Mouse (Mus musculus) G1E (cell line): ENCODE data around the gene Cdh13.

ENCODE experiments used
- CTCF ChIP-seq: IDR thresholded peaks from 2 replicates; pipeline ENCODE4 v1.5.1; 2012; ENCODE audit warnings: low read depth, low read length, inconsistent platforms, mixed read lengths
- GATA2 ChIP-seq: IDR thresholded peaks from 2 replicates; pipeline ENCODE4 v1.6.1; 2012; ENCODE audit warnings: low read depth, low read length, inconsistent platforms, borderline replicate concordance

DNA sequence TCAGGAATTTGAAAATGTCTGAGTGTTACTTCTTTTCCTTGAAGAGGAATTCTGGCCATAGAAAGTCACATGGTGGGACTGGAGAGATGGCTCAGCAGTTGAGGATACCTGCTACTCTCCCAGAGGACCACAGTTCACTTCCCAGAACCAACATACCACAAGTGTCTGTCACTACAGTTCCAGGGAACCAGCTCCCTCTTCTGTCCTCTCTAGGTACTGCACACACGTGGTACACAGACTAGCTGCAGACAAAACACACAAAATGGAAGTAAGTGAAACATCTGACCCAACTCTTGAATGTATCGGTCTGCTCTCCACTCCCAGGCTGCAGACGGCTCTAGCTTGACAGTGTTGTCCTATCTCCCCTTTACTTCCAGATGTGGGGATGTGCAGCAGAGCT lies 633.0 kb downstream of the Cdh13 start:
- TF ChIP-seq CTCF (no peak), GATA2 (no peak)
